Mouse (Mus musculus) kidney, adult 2 months (tissue): ENCODE measurements around the gene Ncapg2.

Experiments used
- CTCF ChIP-seq: fragments of 200-500 bp; conservative IDR thresholded peaks from 2 replicates; pipeline ENCODE4 v1.5.1; 2011; ENCODE audit warnings: low read depth, mild to moderate bottlenecking, control low read depth, low read length, moderate library complexity, mixed read lengths; ENCODE audit not compliant: insufficient read depth, insufficient read length
- POLR2A ChIP-seq: fragments of 200-500 bp; IDR thresholded peaks from one replicate; pipeline ENCODE4 v1.6.1; 2011; ENCODE audit warnings: low read depth, low read length, control low read depth

- no peak for TF ChIP-seq CTCF
- no peak for TF ChIP-seq POLR2A
These were observed 11.3 kb downstream of the Ncapg2 start for GRCm38 (mm10) chr12:116416514-116416913.
